Mouse (Mus musculus) midbrain, embryonic 13.5 days (tissue): ENCODE measurements at regions not wholly inside any gene's neighbourhood (a gene's known extent, or its start where the extent isn't known, plus 50 kb on each side); places are given as distances from the start of the nearest gene placed in this dataset.

Experiments
- ATAC-seq: fragments of 200-750 bp; cut with Nextera tagmentation; 2 replicates; pipeline ENCODE4 v1.8.0; 2017; ENCODE audit warnings: mild to moderate bottlenecking, moderate TSS enrichment, moderate library complexity
- H3K27ac ChIP-seq: fragments of 300-500 bp; sonication (generic); 2 replicates; pipeline ENCODE4 v1.5.1; 2015; ENCODE audit warnings: inconsistent platforms, mild to moderate bottlenecking, moderate library complexity
- H3K27me3 ChIP-seq: fragments of 300-500 bp; sonication (generic); 2 replicates; pipeline ENCODE4 v1.6.1; 2015; ENCODE audit warnings: mild to moderate bottlenecking, inconsistent platforms
- H3K36me3 ChIP-seq: fragments of 300-500 bp; sonication (generic); 2 replicates; pipeline ENCODE4 v1.6.1; 2015; ENCODE audit warnings: mild to moderate bottlenecking, inconsistent platforms
- H3K4me1 ChIP-seq: fragments of 300-500 bp; sonication (generic); replicated peaks from 2 replicates; pipeline ENCODE4 v1.6.1; 2015; ENCODE audit warnings: inconsistent platforms
- H3K4me2 ChIP-seq: fragments of 300-500 bp; sonication (generic); replicated peaks from 2 replicates; pipeline ENCODE4 v1.6.1; 2015; ENCODE audit warnings: moderate library complexity, mild to moderate bottlenecking, inconsistent platforms
- H3K4me3 ChIP-seq: fragments of 300-500 bp; sonication (generic); replicated peaks from 2 replicates; pipeline ENCODE4 v1.5.1; 2015; ENCODE audit warnings: mild to moderate bottlenecking, inconsistent platforms
- H3K9ac ChIP-seq: fragments of 300-500 bp; sonication (generic); replicated peaks from 2 replicates; pipeline ENCODE4 v1.6.1; 2015; ENCODE audit warnings: mild to moderate bottlenecking, inconsistent platforms
- H3K9me3 ChIP-seq: fragments of 300-500 bp; sonication (generic); 2 replicates; pipeline ENCODE4 v1.6.1; 2016; ENCODE audit warnings: mild to moderate bottlenecking, inconsistent platforms
- WGBS: fragments of 180-500 bp; shearing (Covaris S2); methylation state at CpG from one replicate; pipeline ENCODE4 v1.1.7; 2015; 5-methylcytosine and 5-hydroxymethylcytosine counted together

- peak overlapping the region; percentile 37 for H3K4me2 ChIP-seq
- no peak overlapping the region for H3K4me3 ChIP-seq
- H3K4me1 ChIP-seq, result no peaks in the 10 kb centered on the region
- H3K9me3 ChIP-seq, result no peaks in the 10 kb centered on the region
- H3K27ac ChIP-seq, result no peak overlapping the region
- peak; percentile 84 for ATAC-seq
- H3K9ac ChIP-seq, result no peak overlapping the region
- no peaks in the 10 kb centered on the region for H3K36me3 ChIP-seq
- WGBS, result 26% methylated on average over 11 of the region's 11 CpGs
- no peaks in the 10 kb centered on the region for H3K27me3 ChIP-seq
Measured at GRCm38 (mm10) chr2:133020173-133020837, 74.6 kb upstream of the Fermt1 start.

GRCm38 (mm10) chr2:133021244-133021643 is 75.5 kb upstream of the Fermt1 start:
- WGBS, result 95% methylated on average over 3 of the region's 3 CpGs

GRCm38 (mm10) chr2:133027038-133027437 is 81.3 kb upstream of the Fermt1 start:
- Histone ChIP-seq H3K4me1 (no peaks in the 10 kb centered on the region), H3K4me3 (no peak overlapping the region), H3K27ac (no peak overlapping the region), H3K9me3 (no peaks in the 10 kb centered on the region), H3K27me3 (no peaks in the 10 kb centered on the region), H3K9ac (no peak overlapping the region), H3K36me3 (no peaks in the 10 kb centered on the region), H3K4me2 (no peak overlapping the region)
- WGBS, result 83% methylated on average over 2 of the region's 2 CpGs
- ATAC-seq, result no peak

More at GRCm38 (mm10) chr2:133021244-133021643, 75.5 kb upstream of the Fermt1 start:
- no peak overlapping the region for H3K9ac ChIP-seq
- H3K4me1 ChIP-seq, result no peaks in the 10 kb centered on the region
- H3K27me3 ChIP-seq, result no peaks in the 10 kb centered on the region
- H3K4me3 ChIP-seq, result no peak overlapping the region
- H3K36me3 ChIP-seq, result no peaks in the 10 kb centered on the region
- no peak overlapping the region for H3K4me2 ChIP-seq
- H3K9me3 ChIP-seq, result no peaks in the 10 kb centered on the region
- no peak overlapping the region for H3K27ac ChIP-seq
- no peak for ATAC-seq

GRCm38 (mm10) chr2:133035421-133035820 is 89.7 kb upstream of the Fermt1 start:
- H3K36me3 ChIP-seq, result no peaks in the 10 kb centered on the region
- no peak overlapping the region for H3K27ac ChIP-seq
- 93% methylated on average over 3 of the region's 3 CpGs for WGBS
- no peaks in the 10 kb centered on the region for H3K9me3 ChIP-seq
- ATAC-seq, result no peak
- no peak overlapping the region for H3K9ac ChIP-seq
- no peak overlapping the region for H3K4me3 ChIP-seq
- no peak overlapping the region for H3K4me2 ChIP-seq
- H3K27me3 ChIP-seq, result no peaks in the 10 kb centered on the region
- H3K4me1 ChIP-seq, result no peaks in the 10 kb centered on the region

- Histone ChIP-seq H3K9ac (no peak overlapping the region), H3K27me3 (no peaks in the 10 kb centered on the region), H3K27ac (no peak overlapping the region), H3K36me3 (no peaks in the 10 kb centered on the region), H3K4me1 (no peaks in the 10 kb centered on the region), H3K4me2 (no peak overlapping the region), H3K4me3 (no peak overlapping the region), H3K9me3 (no peaks in the 10 kb centered on the region)
- WGBS, result 88% methylated on average over 1 of the region's 1 CpGs
- ATAC-seq, result no peak
Measured at GRCm38 (mm10) chr2:133040708-133041107, 95.0 kb upstream of the Fermt1 start.

- no peak for ATAC-seq
Measured at GRCm38 (mm10) chr2:133077698-133078356, 132.1 kb upstream of the Fermt1 start.

GRCm38 (mm10) chr2:133090976-133091375 is 145.3 kb upstream of the Fermt1 start:
- Histone ChIP-seq H3K9ac (no peak overlapping the region), H3K4me3 (no peak overlapping the region), H3K9me3 (no peaks in the 10 kb centered on the region), H3K27ac (no peak overlapping the region), H3K4me1 (no peaks in the 10 kb centered on the region), H3K36me3 (no peaks in the 10 kb centered on the region), H3K4me2 (no peak overlapping the region), H3K27me3 (no peaks in the 10 kb centered on the region)
- 87% methylated on average over 7 of the region's 7 CpGs for WGBS
- ATAC-seq, result no peak

More at GRCm38 (mm10) chr2:133077698-133078356, 132.1 kb upstream of the Fermt1 start:
- Histone ChIP-seq H3K36me3 (no peaks in the 10 kb centered on the region), H3K4me2 (no peak overlapping the region), H3K4me3 (no peak overlapping the region), H3K27me3 (no peaks in the 10 kb centered on the region), H3K4me1 (no peaks in the 10 kb centered on the region), H3K9me3 (no peaks in the 10 kb centered on the region), H3K27ac (no peak overlapping the region), H3K9ac (no peak overlapping the region)
- 91% methylated on average over 11 of the region's 11 CpGs for WGBS

- no peak overlapping the region for H3K27ac ChIP-seq
- 27% methylated on average over 10 of the region's 10 CpGs for WGBS
- no peak overlapping the region for H3K4me2 ChIP-seq
- no peaks in the 10 kb centered on the region for H3K9me3 ChIP-seq
- H3K36me3 ChIP-seq, result no peaks in the 10 kb centered on the region
- H3K4me3 ChIP-seq, result no peak overlapping the region
- peak; percentile 43; the same call in 1 of the 2 replicates for ATAC-seq
- H3K9ac ChIP-seq, result no peak overlapping the region
- H3K4me1 ChIP-seq, result no peaks in the 10 kb centered on the region
- no peaks in the 10 kb centered on the region for H3K27me3 ChIP-seq
Measured at GRCm38 (mm10) chr2:133113642-133114041, 167.9 kb upstream of the Fermt1 start.

- ATAC-seq, result no peak
- Histone ChIP-seq H3K4me3 (no peak overlapping the region), H3K27me3 (no peaks in the 10 kb centered on the region), H3K9ac (no peak overlapping the region), H3K4me1 (no peaks in the 10 kb centered on the region), H3K36me3 (no peaks in the 10 kb centered on the region), H3K9me3 (no peaks in the 10 kb centered on the region), H3K4me2 (no peak overlapping the region), H3K27ac (no peak overlapping the region)
- WGBS, result 94% methylated on average over 14 of the region's 14 CpGs
Measured at GRCm38 (mm10) chr2:133118651-133119050, 172.9 kb upstream of the Fermt1 start.

- ATAC-seq, result no peak
- Histone ChIP-seq H3K9me3 (no peaks in the 10 kb centered on the region), H3K4me2 (no peak overlapping the region), H3K9ac (no peak overlapping the region), H3K27ac (no peak overlapping the region), H3K4me1 (no peaks in the 10 kb centered on the region), H3K4me3 (no peak overlapping the region), H3K27me3 (no peaks in the 10 kb centered on the region), H3K36me3 (no peaks in the 10 kb centered on the region)
- WGBS, result 92% methylated on average over 1 of the region's 1 CpGs
Measured at GRCm38 (mm10) chr2:133125212-133125801, 179.6 kb upstream of the Fermt1 start.

- H3K27ac ChIP-seq, result no peak overlapping the region
- H3K36me3 ChIP-seq, result no peaks in the 10 kb centered on the region
- no peak overlapping the region for H3K4me2 ChIP-seq
- no peaks in the 10 kb centered on the region for H3K9me3 ChIP-seq
- 64% methylated on average over 3 of the region's 3 CpGs for whole genome bisulfite sequencing
- no peak for ATAC-seq
- no peak overlapping the region for H3K4me3 ChIP-seq
- H3K4me1 ChIP-seq, result no peaks in the 10 kb centered on the region
- H3K9ac ChIP-seq, result no peak overlapping the region
- no peaks in the 10 kb centered on the region for H3K27me3 ChIP-seq
Measured at GRCm38 (mm10) chr2:133134878-133135277, 189.2 kb upstream of the Fermt1 start.

GRCm38 (mm10) chr2:133138877-133139276 is 193.2 kb upstream of the Fermt1 start:
- no peak for ATAC-seq
- no peak overlapping the region for H3K4me2 ChIP-seq
- H3K27ac ChIP-seq, result no peak overlapping the region
- no peaks in the 10 kb centered on the region for H3K9me3 ChIP-seq
- no peak overlapping the region for H3K9ac ChIP-seq
- H3K4me3 ChIP-seq, result no peak overlapping the region
- no peaks in the 10 kb centered on the region for H3K36me3 ChIP-seq
- H3K4me1 ChIP-seq, result no peaks in the 10 kb centered on the region
- H3K27me3 ChIP-seq, result no peaks in the 10 kb centered on the region
- WGBS, result 88% methylated on average over 4 of the region's 4 CpGs
